Mouse (Mus musculus): Measurements from ENCODE around the gene Zfp217. TPM values are rescaled to one million over a fixed set of nuclear protein-coding genes. Genes with fewer than 3 reads are reported as not detected.

The Zfp217 gene
- total RNA-seq, 2 experiments from 2014 or later: 23.9 to 24.2 TPM

- DNase-seq: no peak
Measured at GRCm38 (mm10) chr2:170134026-170134690, 13.7 kb downstream of the Zfp217 start.

- DNase-seq: peak; percentile 87 to 88
Measured at GRCm38 (mm10) chr2:170133093-170133731, 14.7 kb downstream of the Zfp217 start.

GRCm38 (mm10) chr2:170132716-170133092, 15.2 kb downstream of the Zfp217 start:
- no peak for DNase-seq

GRCm38 (mm10) chr2:170131981-170132460, 15.9 kb downstream of the Zfp217 start:
- DNase-seq: no peak

GRCm38 (mm10) chr2:170130780-170131645, 16.9 kb downstream of the Zfp217 start:
- DNase-seq: peak; percentile 88 to 94

- DNase-seq: peak in 1 of 2 experiments; percentile 52
Measured at GRCm38 (mm10) chr2:170129923-170130779, 17.8 kb downstream of the Zfp217 start.

GRCm38 (mm10) chr2:170129248-170129922, 18.5 kb downstream of the Zfp217 start:
- DNase-seq: no peak

- no peak for DNase-seq
Measured at GRCm38 (mm10) chr2:170128461-170129247, 19.2 kb downstream of the Zfp217 start.

GRCm38 (mm10) chr2:170127523-170127922, 20.4 kb downstream of the Zfp217 start:
- DNase-seq: no peak

GRCm38 (mm10) chr2:170126266-170126665, 21.6 kb downstream of the Zfp217 start:
- no peak for DNase-seq

- DNase-seq: no peak
Measured at GRCm38 (mm10) chr2:170122197-170122596, 25.7 kb downstream of the Zfp217 start.

- peak; percentile 83 to 86 for DNase-seq
Measured at GRCm38 (mm10) chr2:170120139-170121027, 27.5 kb downstream of the Zfp217 start.

- DNase-seq: peak; percentile 61 to 65
Measured at GRCm38 (mm10) chr2:170116704-170117281, 31.1 kb downstream of the Zfp217 start.

- no peak for DNase-seq
Measured at GRCm38 (mm10) chr2:170110306-170110705, 37.6 kb downstream of the Zfp217 start.

- no peak for DNase-seq
Measured at GRCm38 (mm10) chr2:170109528-170109927, 38.4 kb downstream of the Zfp217 start.

- DNase-seq: no peak
Measured at GRCm38 (mm10) chr2:170107791-170108190, 40.1 kb downstream of the Zfp217 start.

GRCm38 (mm10) chr2:170106000-170106399, 41.9 kb downstream of the Zfp217 start:
- no peak for DNase-seq

GRCm38 (mm10) chr2:170104396-170104795, 43.5 kb downstream of the Zfp217 start:
- no peak for DNase-seq

GRCm38 (mm10) chr2:170103852-170104251, 44.1 kb downstream of the Zfp217 start:
- DNase-seq: peak; percentile 60 to 79

All from adrenal gland, postnatal 36 days (tissue).